Mouse (Mus musculus) ES-E14 (cell line): Measurements from ENCODE around the gene Lypd6.

Experiments used
- CHD2 ChIP-seq: IDR thresholded peaks from 2 replicates; pipeline ENCODE4 v1.6.1; 2014; ENCODE audit warnings: mild to moderate bottlenecking, low read depth, low read length, inconsistent platforms
- HCFC1 ChIP-seq: IDR thresholded peaks from 2 replicates; pipeline ENCODE4 v1.6.1; 2012; ENCODE audit warnings: low read length, inconsistent platforms, borderline replicate concordance; ENCODE audit not compliant: insufficient read depth
- MAFK ChIP-seq: IDR thresholded peaks from 2 replicates; pipeline ENCODE4 v1.6.1; 2014; ENCODE audit warnings: mild to moderate bottlenecking, low read depth, low read length, inconsistent platforms; ENCODE audit not compliant: insufficient read depth
- ZC3H11A ChIP-seq: IDR thresholded peaks from 2 replicates; pipeline ENCODE4 v1.6.1; 2012; ENCODE audit warnings: low read depth, mild to moderate bottlenecking, inconsistent platforms, low read length, borderline replicate concordance
- ZNF384 ChIP-seq: IDR thresholded peaks from 2 replicates; pipeline ENCODE4 v1.6.1; 2012; ENCODE audit warnings: low read depth, low read length, inconsistent platforms

- TF ChIP-seq MAFK: no peak
- no peak for TF ChIP-seq ZC3H11A
- no peak for TF ChIP-seq CHD2
- TF ChIP-seq ZNF384: no peak
- no peak for TF ChIP-seq HCFC1
These were observed 77.4 kb downstream of the Lypd6 start for GRCm38 (mm10) chr2:50143672-50144071.
